Mouse (Mus musculus) gastrocnemius, adult 8-10 months (tissue): ENCODE results near the gene Rpl11. TPM values are rescaled to one million over a fixed set of nuclear protein-coding genes. Genes with fewer than 3 reads are reported as not detected.
"Not testable (repeated sequence)": the region's sequence is repeated elsewhere in the genome, so short reads cannot be mapped to it uniquely, and the experiment has no call there.

Source experiments
- DNase-seq, 2 experiments: peaks; one replicate each; pipeline ENCODE4 v3.0.0; 2022; ENCODE audit warnings: low spot score in 2 of 2
- total RNA-seq, 4 experiments: library from RNA; stranded (reverse); gene quantifications; 2 replicates each; pipeline ENCODE4 v1.2.4; 2022

Rpl11 gene
- total RNA-seq, 4 experiments from 2014 or later, result 119 to 244 (median 192) TPM

- no peak for DNase-seq
Measured at GRCm38 (mm10) chr4:135984556-135984955, 68.7 kb downstream of the Rpl11 start.

GRCm38 (mm10) chr4:135981524-135982063 lies 71.6 kb downstream of the Rpl11 start:
- no peak for DNase-seq

- not testable (repeated sequence) for DNase-seq
Measured at GRCm38 (mm10) chr4:135980223-135980622, 73.0 kb downstream of the Rpl11 start.

Other genes with a start within 250 kb of the Rpl11 start
- gene Srsf10, start 197.7 kb downstream of the Rpl11 start, total RNA-seq, result 10 to 100 TPM; 14.3 to 27.1 (median 22.0) TPM
- gene Pnrc2, start 179.6 kb downstream of the Rpl11 start, total RNA-seq, result 10 to 100 TPM; 30.2 to 36.3 (median 32.7) TPM
- under 1 TPM in 3 of 4 experiments, not detected in 1; 0.05 to 0.11 (median 0.07) TPM for gene Cnr2, start 158.0 kb downstream of the Rpl11 start, total RNA-seq
- gene Fuca1, start 132.7 kb downstream of the Rpl11 start, total RNA-seq, result 10 to 100 TPM; 14.8 to 28.3 (median 23.6) TPM
- 10 to 100 TPM; 39.8 to 44.0 (median 42.0) TPM for gene Hmgcl, start 107.0 kb downstream of the Rpl11 start, total RNA-seq
- 1 to 10 TPM in 1 of 4 experiments, under 1 TPM in 2, not detected in 1; 0.40 to 1.3 (median 0.72) TPM for gene Gale, start 89.7 kb downstream of the Rpl11 start, total RNA-seq
- gene Lypla2, start 80.8 kb downstream of the Rpl11 start, total RNA-seq, result 10 to 100 TPM; 27.0 to 33.7 (median 30.8) TPM
- gene Pithd1, start 66.2 kb downstream of the Rpl11 start, total RNA-seq, result 10 to 100 TPM; 26.9 to 31.9 (median 28.9) TPM
- 10 to 100 TPM; 56.6 to 70.4 (median 62.9) TPM for gene Eloa, start 31.7 kb downstream of the Rpl11 start, total RNA-seq
- 10 to 100 TPM in 1 of 4 experiments, 1 to 10 TPM in 3; 8.7 to 16.7 (median 9.6) TPM for gene Id3, start 90.1 kb upstream of the Rpl11 start, total RNA-seq
- gene E2f2, start 119.0 kb upstream of the Rpl11 start, total RNA-seq, result 1 to 10 TPM in 3 of 4 experiments, under 1 TPM in 1; 0.85 to 1.7 (median 1.5) TPM
- gene Asap3, start 152.9 kb upstream of the Rpl11 start, total RNA-seq, result 1 to 10 TPM in 2 of 4 experiments, under 1 TPM in 2; 0.92 to 1.3 (median 1.1) TPM
- gene Tcea3, start 194.3 kb upstream of the Rpl11 start, total RNA-seq, result 100 to 1,000 TPM; 380 to 439 (median 413) TPM
- 10 to 100 TPM; 21.2 to 27.1 (median 24.9) TPM for gene Zfp46, start 231.3 kb upstream of the Rpl11 start, total RNA-seq